Mouse (Mus musculus) adrenal gland (tissue): ENCODE data around the gene Kif26b.

Experiments used
- intact Hi-C: fragments of 180-260 bp; cut with DNase I; formaldehyde crosslinking; loops from one replicate; pipeline ENCODE4 v1.15.1; 2025

Gene Kif26b

DNA sequence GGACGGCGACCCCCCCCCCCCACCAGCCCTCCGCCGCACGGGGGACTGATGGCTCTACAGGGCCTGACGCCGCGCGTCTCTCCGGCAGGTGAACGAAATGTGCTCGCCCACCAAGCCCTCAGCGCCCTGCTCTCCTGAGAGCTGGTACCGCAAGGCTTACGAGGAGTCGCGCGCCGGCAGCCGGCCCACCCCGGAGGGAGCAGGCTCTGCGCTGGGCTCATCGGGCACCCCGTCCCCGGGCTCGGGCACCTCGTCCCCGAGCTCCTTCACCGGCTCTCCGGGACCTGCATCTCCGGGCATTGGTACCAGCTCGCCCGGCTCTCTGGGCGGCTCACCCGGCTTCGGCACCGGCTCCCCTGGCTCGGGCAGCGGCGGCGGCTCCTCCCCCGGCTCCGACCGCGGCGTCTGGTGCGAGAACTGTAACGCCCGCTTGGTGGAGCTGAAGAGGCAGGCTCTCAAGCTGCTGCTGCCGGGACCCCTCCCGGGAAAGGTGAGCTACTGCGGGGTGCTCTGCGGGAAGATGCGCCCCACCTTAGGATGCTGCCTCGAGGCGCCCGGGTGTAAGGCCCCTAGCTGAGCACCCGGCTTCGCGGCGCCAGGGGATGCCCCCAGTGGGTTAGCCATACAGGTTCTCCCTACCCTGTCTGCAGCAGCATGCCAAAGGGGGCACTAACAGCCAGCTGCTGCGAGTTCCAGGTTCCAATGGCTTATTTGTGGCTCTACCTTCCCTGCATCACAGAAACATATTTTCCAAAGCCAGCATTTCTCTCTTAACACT lies 1.6 kb downstream of the Kif26b start:
- intact Hi-C loops: loop anchor here (5.0 kb wide), 2 partner anchors 157 to 427 kb away; no protein-coding TSS in a partner anchor

DNA sequence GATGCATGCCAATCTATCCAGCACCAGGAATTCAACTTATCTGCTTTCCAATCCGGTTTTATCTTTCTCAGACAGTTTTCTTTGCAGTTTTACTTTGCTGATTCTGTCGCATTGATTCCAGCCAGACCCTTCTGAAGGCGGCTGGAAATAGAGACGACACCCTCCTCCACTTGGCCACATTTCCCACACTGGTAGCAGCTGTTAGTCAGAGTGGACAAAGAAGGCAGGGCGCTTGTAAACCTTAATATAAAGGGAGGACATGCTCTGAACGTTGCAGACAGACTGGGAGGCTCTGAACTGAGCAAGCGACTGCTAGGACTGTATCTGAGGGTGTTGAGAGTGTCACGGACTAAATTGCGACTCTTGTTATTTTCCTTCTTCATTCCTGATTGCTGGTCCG lies 11.3 kb downstream of the Kif26b start:
- intact Hi-C loops: no loop called here

DNA sequence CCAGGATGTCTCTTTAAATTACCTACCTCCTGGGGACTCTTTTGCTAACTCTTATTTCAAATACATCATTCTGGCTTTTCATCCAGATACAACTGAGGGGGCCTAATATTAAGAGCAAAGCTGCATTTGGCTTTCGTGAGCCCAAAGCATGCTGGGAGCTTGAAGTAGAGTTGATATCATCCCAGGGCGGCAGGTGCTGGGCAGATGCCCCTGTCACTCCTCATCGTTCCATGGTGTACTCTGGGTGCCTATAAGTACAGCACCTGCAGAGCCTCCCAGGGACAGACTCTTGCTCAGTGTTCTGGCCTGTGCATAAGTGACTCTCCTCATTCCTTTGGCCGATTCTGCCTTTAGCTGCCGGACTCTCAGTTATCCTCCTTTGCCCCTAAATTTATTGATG lies 13.5 kb downstream of the Kif26b start:
- intact Hi-C loops: no loop called here

GRCm38 (mm10) chr1:178542990-178543944 lies 14.3 kb downstream of the Kif26b start:
- intact Hi-C loops: no loop called here

DNA sequence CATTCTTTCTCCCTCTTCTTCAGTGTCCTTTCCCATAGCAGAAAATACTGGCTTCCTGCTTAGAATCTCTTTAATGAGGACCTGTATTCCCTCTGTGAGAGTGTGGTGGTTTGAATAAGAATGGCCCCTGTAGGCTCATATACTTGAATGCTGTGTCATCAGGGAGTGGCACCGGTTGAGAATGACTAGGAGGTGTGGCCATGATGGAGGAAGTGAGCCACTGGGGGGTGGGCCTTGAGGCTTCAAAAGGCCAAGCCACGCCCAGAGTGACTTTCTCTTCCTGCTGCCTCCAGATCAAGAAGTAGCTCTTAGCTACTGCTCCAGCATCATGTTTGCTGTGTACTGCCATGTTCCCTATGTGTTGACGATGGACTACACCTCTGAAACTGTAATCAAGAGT lies 15.7 kb downstream of the Kif26b start:
- intact Hi-C loops: no loop called here

DNA sequence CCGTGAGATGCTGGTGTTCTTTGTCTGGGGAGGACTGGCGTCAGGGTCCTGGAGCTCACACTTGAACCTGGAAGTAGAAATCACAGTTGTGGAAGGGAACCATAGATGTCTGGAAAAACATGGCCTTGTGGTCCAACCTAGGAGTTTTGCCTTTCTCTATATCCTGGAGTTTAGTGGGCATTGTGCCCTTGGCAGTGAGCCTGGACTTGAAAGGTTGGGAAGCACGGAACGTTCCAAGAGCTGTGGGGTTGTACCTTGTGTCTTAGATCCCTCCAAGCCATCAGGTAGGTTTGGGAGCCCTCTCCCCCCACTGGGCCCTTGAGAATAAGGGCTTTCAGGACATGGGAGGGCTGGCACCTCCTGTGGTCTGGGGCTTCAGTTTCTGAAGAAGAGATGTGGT lies 20.7 kb downstream of the Kif26b start:
- intact Hi-C loops: no loop called here

- intact Hi-C loops: no loop called here
These were observed 21.6 kb downstream of the Kif26b start for GRCm38 (mm10) chr1:178550477-178551047.

GRCm38 (mm10) chr1:178552278-178552897 lies 23.5 kb downstream of the Kif26b start:
- intact Hi-C loops: no loop called here

DNA sequence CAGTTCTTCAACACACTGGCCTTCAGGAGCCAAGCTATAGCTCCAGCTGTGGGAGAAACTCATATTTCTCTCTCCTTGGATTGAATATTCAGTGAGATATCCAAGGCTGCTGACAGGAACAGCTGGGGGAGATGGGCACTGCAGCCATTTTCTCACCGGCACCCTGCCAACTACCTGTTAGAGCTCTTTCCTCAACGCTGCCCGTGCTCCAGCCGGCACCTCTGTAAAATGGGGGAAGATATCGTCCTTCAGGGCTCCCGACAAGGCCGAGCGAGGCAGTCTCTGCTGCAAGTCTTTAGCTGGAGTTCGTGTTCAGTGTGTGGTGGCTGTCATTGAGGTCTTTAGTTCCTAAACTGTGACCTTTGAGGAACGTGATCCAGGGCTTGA lies 24.0 kb downstream of the Kif26b start:
- intact Hi-C loops: no loop called here

DNA sequence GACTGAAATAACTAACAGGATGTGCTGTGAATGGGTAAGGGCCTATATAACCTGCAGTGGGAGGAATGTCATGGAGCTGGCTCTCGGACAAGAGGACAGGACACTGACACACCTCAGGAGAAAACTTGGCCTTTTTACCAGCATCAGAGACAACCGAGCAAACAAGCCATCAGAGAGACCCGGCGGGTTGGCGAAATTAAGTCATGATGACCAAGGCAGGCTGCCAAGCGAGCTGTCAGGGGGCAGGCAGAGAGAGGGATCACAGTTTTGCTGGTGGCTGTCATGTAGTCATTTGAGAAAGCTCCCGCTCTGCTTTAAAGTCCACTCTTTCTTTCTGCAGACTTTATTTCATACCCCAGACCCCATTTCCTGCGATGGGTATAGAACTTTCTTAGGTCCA lies 27.3 kb downstream of the Kif26b start:
- intact Hi-C loops: no loop called here

GRCm38 (mm10) chr1:178560043-178560442 lies 31.1 kb downstream of the Kif26b start:
- intact Hi-C loops: no loop called here

DNA sequence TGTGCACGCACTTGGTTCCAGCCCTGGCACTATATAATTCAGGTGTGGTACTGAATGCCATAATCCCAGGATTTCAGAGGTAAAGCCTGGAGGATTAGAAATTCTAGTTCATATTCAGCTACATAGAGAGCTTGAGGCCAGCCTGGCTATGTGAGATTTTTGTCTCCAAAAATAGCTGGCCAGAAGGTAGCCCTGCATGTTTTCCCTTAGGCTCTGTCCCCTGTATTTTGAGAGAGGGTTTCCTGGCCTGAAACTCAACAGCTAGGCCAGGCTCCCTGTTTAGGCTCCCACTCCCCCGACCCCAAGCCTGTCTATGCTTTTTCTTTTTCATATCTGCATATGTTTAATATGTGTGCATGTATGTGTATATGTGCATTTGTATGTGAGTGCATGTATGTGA lies 34.9 kb downstream of the Kif26b start:
- intact Hi-C loops: no loop called here

DNA sequence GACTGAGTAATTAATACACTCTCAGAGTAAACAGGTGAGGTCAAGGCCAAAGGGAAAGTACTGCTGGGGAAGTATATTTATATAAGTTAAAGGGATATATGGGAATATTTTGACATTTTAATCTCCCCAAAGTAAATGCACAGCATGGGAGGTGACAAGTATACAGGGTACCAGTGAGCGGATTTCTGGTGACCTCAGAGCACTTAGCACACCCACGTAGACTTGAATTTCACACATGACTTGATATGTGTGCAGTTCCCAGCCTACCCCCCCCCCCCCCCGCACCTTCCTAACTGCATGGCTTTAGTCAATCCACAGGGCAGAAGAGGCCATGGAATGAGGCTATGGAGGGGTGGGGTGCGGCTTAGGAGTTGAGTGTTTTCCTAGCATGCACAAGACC lies 35.9 kb downstream of the Kif26b start:
- intact Hi-C loops: no loop called here

GRCm38 (mm10) chr1:178568551-178569545 lies 39.9 kb downstream of the Kif26b start:
- intact Hi-C loops: no loop called here

DNA sequence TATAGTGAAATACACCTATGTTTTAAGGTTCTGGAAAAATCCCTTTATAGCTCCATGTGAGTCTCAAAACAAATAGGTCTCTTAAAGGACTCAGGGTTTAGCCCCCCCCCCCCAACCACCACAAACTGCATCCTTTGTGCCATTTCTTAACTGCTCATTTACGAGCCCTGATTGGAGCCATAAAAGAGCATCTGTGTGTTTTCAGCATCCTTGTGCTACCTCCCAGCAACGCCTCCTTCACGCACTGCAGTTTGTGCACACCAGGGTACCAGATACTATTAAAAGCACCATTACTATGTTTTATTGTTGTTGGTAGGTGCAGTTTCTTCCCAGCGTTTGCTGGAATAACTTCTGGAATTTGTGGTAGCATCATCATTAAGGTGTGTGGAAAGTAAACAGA lies 42.1 kb downstream of the Kif26b start:
- intact Hi-C loops: no loop called here

DNA sequence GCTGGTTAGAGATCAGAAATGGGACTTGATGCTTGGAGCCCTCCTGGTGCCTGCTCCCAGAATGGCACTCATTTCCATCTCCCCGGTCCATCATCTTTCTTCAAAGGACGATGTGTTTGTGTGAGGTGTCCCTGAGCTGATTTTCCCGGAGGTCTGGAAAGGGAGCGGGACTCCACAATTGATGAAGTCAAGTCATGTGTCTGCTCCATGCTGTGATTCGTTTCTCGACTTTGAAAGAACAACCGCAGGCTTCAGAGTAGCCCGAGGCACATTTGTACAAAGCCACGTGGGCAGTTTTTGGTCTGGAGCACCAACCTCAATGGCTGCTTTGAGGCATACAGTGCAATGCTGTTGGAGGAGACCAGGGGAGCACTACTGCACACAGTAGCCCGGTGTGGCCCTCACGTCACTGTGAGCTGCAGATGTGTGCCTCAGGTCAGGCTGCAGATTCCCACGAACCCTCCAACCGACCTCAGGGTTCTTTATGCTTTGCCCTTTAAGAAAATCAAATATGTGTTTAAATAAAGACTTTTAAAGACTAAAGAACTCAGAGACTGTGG lies 43.0 kb downstream of the Kif26b start:
- intact Hi-C loops: no loop called here

GRCm38 (mm10) chr1:178573406-178574032 lies 44.6 kb downstream of the Kif26b start:
- intact Hi-C loops: no loop called here

DNA sequence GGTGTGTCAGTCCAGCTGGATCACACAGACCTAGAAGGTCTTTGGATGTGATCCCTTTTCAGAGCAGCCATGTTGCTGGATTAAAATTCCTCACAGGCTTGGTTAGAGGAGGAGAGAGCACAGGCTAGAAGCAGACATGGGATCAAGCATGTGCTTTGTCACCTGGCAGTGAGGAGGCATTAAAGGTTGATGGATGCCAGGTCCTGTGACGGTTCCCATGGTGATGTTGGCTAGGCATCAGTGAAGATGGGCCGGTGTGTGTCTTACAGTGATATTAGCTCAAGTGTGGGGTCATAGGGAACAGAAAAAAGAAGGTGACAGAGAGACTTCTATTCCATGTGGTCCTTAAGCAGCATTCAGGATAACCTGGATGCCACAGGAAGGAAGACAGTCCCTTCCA lies 46.8 kb downstream of the Kif26b start:
- intact Hi-C loops: no loop called here

DNA sequence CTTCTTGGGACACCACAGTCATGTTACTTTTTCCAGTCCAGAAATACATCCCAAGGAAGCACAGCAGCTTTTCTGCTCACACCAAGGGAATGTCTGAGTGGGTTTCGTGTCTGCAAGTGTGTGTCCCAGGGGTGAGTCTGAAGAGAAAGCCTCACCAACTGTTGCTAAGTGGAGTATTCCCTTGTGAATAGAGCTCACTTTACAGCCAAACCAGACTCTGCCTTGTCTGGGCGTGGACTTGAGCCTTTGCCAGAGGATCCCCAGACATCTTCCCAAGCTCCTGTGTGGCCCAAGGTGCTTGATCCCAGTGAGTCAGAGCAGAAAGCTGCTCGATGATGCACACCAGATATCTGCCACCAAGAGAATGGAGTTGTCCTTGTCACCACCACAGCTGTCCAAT lies 48.0 kb downstream of the Kif26b start:
- intact Hi-C loops: no loop called here
